Mouse (Mus musculus) lung, embryonic 14.5 days (tissue): Measurements from ENCODE around the gene A630001G21Rik. TPM values are rescaled to one million over a fixed set of nuclear protein-coding genes. Genes with fewer than 3 reads are reported as not detected.
"Not testable (repeated sequence)": the region's sequence is repeated elsewhere in the genome, so short reads cannot be mapped to it uniquely, and the experiment has no call there.

ENCODE experiments used
- ATAC-seq: fragments of 200-750 bp; cut with Nextera tagmentation; 2 replicates; pipeline ENCODE4 v1.8.0; 2017; ENCODE audit warnings: mild to moderate bottlenecking, moderate TSS enrichment, moderate library complexity; ENCODE audit not compliant: insufficient read depth
- DNase-seq: peaks from one replicate; pipeline ENCODE4 v3.0.0-alpha.2; 2015
- H3K27ac ChIP-seq: fragments of 300-500 bp; sonication (generic); 2 replicates; pipeline ENCODE4 v1.5.1; 2014; ENCODE audit warnings: low read depth, mild to moderate bottlenecking, moderate library complexity
- H3K27me3 ChIP-seq: fragments of 300-500 bp; sonication (generic); 2 replicates; pipeline ENCODE4 v1.6.1; 2014; ENCODE audit warnings: low read length, control low read depth; ENCODE audit not compliant: insufficient read depth
- H3K36me3 ChIP-seq: fragments of 300-500 bp; sonication (generic); 2 replicates; pipeline ENCODE4 v1.6.1; 2014; ENCODE audit warnings: control low read depth; ENCODE audit not compliant: insufficient read depth
- H3K4me1 ChIP-seq: fragments of 300-500 bp; sonication (generic); 2 replicates; pipeline ENCODE4 v1.6.1; 2014; ENCODE audit warnings: antibody characterized with exemption, control low read depth; ENCODE audit not compliant: insufficient read depth
- H3K4me2 ChIP-seq: fragments of 300-500 bp; sonication (generic); 2 replicates; pipeline ENCODE4 v1.6.1; 2014; ENCODE audit warnings: mild to moderate bottlenecking
- H3K4me3 ChIP-seq: fragments of 300-500 bp; sonication (generic); 2 replicates; pipeline ENCODE4 v1.5.1; 2014; ENCODE audit warnings: low read depth, low read length
- H3K9ac ChIP-seq: fragments of 300-500 bp; sonication (generic); 2 replicates; pipeline ENCODE4 v1.6.1; 2014
- H3K9me3 ChIP-seq: fragments of 300-500 bp; sonication (generic); 2 replicates; pipeline ENCODE4 v1.6.1; 2016; ENCODE audit warnings: low read depth, low read length, control low read depth
- CTCF ChIP-seq: IDR thresholded peaks from 2 replicates; pipeline ENCODE4 v1.5.1; 2016; ENCODE audit warnings: antibody characterized with exemption, low read depth
- WGBS: fragments of 180-500 bp; shearing (Covaris S2); extraction: QIAGEN DNeasy Blood & Tissue Kit; methylation state at CpG from one replicate; pipeline ENCODE4 v1.1.7; 2014; 5-methylcytosine and 5-hydroxymethylcytosine counted together
- polyA plus RNA-seq: library from polyadenylated mRNA; unstranded; fragments of >200 nt; fragmentation: Nextera tagmentation; extraction: Ambion mirVana; gene quantifications from 2 replicates; pipeline ENCODE4 v1.2.1, GENCODE M21; 2014

Gene A630001G21Rik
- polyA plus RNA-seq: 1.4 and 1.8 TPM in 2 replicates

- no peak for DNase-seq
- no peaks in the 10 kb centered on the region for H3K9me3 ChIP-seq
- H3K4me2 ChIP-seq: no peak within 1 kb of the TSS
Measured at GRCm38 (mm10) chr1:85778436-85778835, at the start of gene A630001G21Rik. Gene A630001G21Rik (minus strand): TSS chr1:85778643.

GRCm38 (mm10) chr1:85827166-85827565 is 48.7 kb upstream of the A630001G21Rik start:
- 50% methylated on average over 5 of the region's 5 CpGs for WGBS
- TF ChIP-seq CTCF: no peak

More at GRCm38 (mm10) chr1:85778436-85778835, at the start of gene A630001G21Rik:
- TF ChIP-seq CTCF: no peak
- H3K27me3 ChIP-seq: no peaks in the 10 kb centered on the region
- no peak within 1 kb of the TSS for H3K27ac ChIP-seq
- ATAC-seq: no peak
- H3K4me3 ChIP-seq: no peak within 1 kb of the TSS
- no peaks in the 10 kb centered on the region for H3K4me1 ChIP-seq
- no peaks in the 10 kb centered on the region for H3K36me3 ChIP-seq
- WGBS: 79% methylated on average over 4 of the region's 4 CpGs
- no peak within 1 kb of the TSS for H3K9ac ChIP-seq

DNA sequence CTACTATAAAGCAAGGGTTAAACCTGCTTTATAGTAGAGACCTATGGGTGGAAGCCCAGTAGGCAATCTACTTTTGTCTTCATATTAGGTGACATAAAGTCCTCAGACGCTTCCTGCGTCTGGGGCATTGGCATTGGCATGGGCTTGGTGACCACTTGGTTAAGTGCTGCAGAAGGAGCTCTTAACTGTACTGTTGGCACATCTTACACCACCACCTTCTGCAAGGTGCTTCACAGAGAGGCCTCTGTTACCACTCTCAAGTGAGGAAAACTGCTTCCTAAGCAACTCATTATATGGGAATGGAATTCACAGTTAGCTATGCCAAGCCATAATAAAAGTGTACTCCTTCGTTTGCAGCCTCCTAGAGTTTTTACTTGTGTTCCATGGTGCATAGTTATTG is 46.5 kb upstream of the A630001G21Rik start:
- 88% methylated on average over 3 of the region's 3 CpGs for WGBS
- Histone ChIP-seq H3K4me2 (no peak overlapping the region), H3K4me1 (no peaks in the 10 kb centered on the region), H3K9me3 (no peaks in the 10 kb centered on the region), H3K27ac (no peak overlapping the region), H3K9ac (no peak overlapping the region), H3K36me3 (peaks cover 26% of the 10 kb centered on the region), H3K4me3 (no peak overlapping the region), H3K27me3 (no peaks in the 10 kb centered on the region)
- no peak for ATAC-seq
- no peak for TF ChIP-seq CTCF
- no peak for DNase-seq

More at GRCm38 (mm10) chr1:85827166-85827565, 48.7 kb upstream of the A630001G21Rik start:
- Histone ChIP-seq H3K4me2 (no peak overlapping the region), H3K4me1 (no peaks in the 10 kb centered on the region), H3K9me3 (no peaks in the 10 kb centered on the region), H3K9ac (no peak overlapping the region), H3K36me3 (peaks cover 15% of the 10 kb centered on the region; the same call in 1 of the 2 replicates), H3K27ac (no peak overlapping the region), H3K4me3 (no peak overlapping the region), H3K27me3 (no peaks in the 10 kb centered on the region)
- DNase-seq (no peak), ATAC-seq (no peak)

DNA sequence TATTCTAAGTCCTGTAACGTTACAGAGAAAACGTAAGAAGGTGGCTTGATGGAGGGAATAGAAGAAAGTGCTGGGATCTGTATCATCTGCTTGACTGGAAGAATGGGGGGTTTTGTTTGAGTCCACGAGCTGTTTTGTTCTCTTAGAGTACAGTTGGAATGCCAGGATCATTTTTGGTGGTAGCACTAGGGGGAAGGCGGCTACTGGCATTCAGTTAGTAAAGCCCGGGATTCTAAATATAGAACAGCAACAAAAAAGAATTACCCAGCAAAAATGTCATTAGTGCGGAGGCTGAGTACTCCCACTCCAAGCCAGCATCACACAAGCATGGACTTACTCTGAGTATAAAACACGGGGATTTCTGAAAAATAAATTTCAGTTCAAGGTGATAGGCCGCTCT is 43.8 kb upstream of the A630001G21Rik start:
- peaks cover 35% of the 10 kb centered on the region for H3K36me3 ChIP-seq
- H3K27ac ChIP-seq: no peak overlapping the region
- H3K4me3 ChIP-seq: no peak overlapping the region
- H3K27me3 ChIP-seq: no peaks in the 10 kb centered on the region
- H3K4me1 ChIP-seq: no peaks in the 10 kb centered on the region
- DNase-seq (no peak), ATAC-seq (no peak)
- H3K9me3 ChIP-seq: no peaks in the 10 kb centered on the region
- no peak for TF ChIP-seq CTCF
- WGBS: 86% methylated on average over 8 of the region's 8 CpGs
- H3K4me2 ChIP-seq: no peak overlapping the region
- H3K9ac ChIP-seq: no peak overlapping the region

DNA sequence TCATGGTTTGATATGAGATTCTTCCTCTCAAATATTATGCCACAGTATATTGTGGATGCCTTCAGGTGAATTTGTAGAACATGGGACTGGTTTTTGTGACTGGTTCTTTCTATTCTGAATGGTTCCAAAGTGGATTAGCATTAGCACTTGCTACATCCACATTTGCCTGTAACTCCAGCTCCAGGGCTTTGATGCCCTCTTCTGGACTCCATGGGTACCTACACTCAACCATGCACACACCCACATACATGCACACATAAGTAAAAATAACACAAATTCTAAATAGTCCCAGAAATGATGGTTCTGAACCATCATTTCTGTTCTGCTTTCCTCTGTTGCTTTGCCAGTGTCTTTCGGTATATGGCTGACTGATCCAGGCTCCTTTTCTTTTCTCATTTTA is 41.3 kb upstream of the A630001G21Rik start:
- no peak overlapping the region for H3K4me3 ChIP-seq
- TF ChIP-seq CTCF: 0 out of 2 replicates have a peak, but pooled peaks have one; percentile 3
- H3K27ac ChIP-seq: no peak overlapping the region
- no peaks in the 10 kb centered on the region for H3K9me3 ChIP-seq
- ATAC-seq (no peak), DNase-seq (no peak)
- H3K27me3 ChIP-seq: no peaks in the 10 kb centered on the region
- no peaks in the 10 kb centered on the region for H3K4me1 ChIP-seq
- peaks cover 33% of the 10 kb centered on the region for H3K36me3 ChIP-seq
- no peak overlapping the region for H3K9ac ChIP-seq
- WGBS: 94% methylated on average over 1 of the region's 1 CpGs
- no peak overlapping the region for H3K4me2 ChIP-seq

DNA sequence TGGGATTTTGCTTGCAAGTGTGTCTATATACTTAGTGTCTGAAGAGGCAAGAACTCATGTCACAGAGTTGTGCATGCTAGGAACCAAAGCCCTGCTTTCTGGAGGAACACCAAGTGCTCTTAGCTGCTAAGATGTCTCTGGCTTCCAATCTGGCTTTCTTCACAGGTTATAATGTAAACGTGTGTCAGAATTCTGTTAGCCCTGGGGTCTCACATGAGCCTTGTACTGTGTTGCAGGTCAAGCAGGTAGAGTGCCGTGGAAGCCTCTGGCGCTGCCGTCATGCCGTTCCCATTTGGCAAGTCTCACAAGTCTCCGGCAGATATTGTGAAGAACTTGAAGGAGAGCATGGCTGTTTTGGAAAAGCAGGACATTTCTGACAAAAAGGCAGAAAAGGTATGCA is 39.7 kb upstream of the A630001G21Rik start:
- Histone ChIP-seq H3K4me1 (no peaks in the 10 kb centered on the region), H3K27me3 (no peaks in the 10 kb centered on the region), H3K4me3 (no peak overlapping the region), H3K36me3 (peaks cover 29% of the 10 kb centered on the region), H3K4me2 (no peak overlapping the region), H3K9me3 (no peaks in the 10 kb centered on the region), H3K9ac (no peak overlapping the region), H3K27ac (no peak overlapping the region)
- no peak for ATAC-seq
- TF ChIP-seq CTCF: no peak
- whole genome bisulfite sequencing: 85% methylated on average over 6 of the region's 6 CpGs
- no peak for DNase-seq

DNA sequence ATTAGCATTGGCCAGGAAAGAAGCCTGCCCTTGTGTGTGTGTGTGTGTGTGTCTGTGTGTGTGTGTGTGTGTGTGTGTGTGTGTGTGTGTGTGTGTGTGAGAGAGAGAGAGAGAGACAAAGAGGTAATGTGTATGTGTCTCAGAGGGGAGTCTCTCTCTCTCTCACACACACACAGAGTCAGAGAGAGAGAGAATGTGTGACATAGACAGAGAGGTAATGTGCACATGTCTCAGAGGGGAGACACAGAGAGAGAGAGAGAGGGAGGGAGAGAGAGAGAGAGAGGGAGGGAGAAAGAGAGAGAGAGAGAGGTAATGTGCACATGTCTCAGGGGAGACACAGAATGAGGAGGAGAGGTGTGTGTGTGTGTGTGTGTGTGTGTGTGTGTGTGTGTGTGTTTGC is 35.8 kb upstream of the A630001G21Rik start:
- H3K4me2 ChIP-seq, ATAC-seq, DNase-seq, H3K9me3 ChIP-seq, H3K27me3 ChIP-seq, H3K4me1 ChIP-seq, H3K4me3 ChIP-seq, H3K36me3 ChIP-seq, H3K27ac ChIP-seq, H3K9ac ChIP-seq: not testable (repeated sequence)

GRCm38 (mm10) chr1:85810787-85811186 is 32.3 kb upstream of the A630001G21Rik start:
- Histone ChIP-seq H3K27ac (0 out of 2 replicates have a peak overlapping the region, but pooled peaks have one; percentile 38), H3K36me3 (no peaks in the 10 kb centered on the region), H3K9me3 (no peaks in the 10 kb centered on the region), H3K27me3 (no peaks in the 10 kb centered on the region), H3K9ac (no peak overlapping the region), H3K4me3 (no peak overlapping the region), H3K4me1 (peaks cover 8% of the 10 kb centered on the region), H3K4me2 (no peak overlapping the region)
- WGBS: 47% methylated on average over 2 of the region's 2 CpGs
- DNase-seq: peak; percentile 27
- TF ChIP-seq CTCF: no peak
- ATAC-seq: peak; percentile 63; the same call in 1 of the 2 replicates
